Mouse (Mus musculus): ENCODE data around the gene Nrg3.

Gene Nrg3

GRCm38 (mm10) chr14:39472790-39473761 is at the start of gene Nrg3:
TSS of gene Nrg3 (minus strand) at chr14:39473088.
- peak; percentile 71 for DNase-seq (ENCODE audit: low read depth, low spot score)

GRCm38 (mm10) chr14:39508956-39509355 is 36.1 kb upstream of the Nrg3 start:
- no peak for DNase-seq (ENCODE audit: low read depth, low spot score)

- DNase-seq (ENCODE audit: low read depth, low spot score): peak; percentile 22
These were observed 903 bp upstream of the Nrg3 start for GRCm38 (mm10) chr14:39473771-39474211.

- DNase-seq (ENCODE audit: low read depth, low spot score): no peak
These were observed 639 bp downstream of the Nrg3 start for GRCm38 (mm10) chr14:39472146-39472751.

- DNase-seq (ENCODE audit: low read depth, low spot score): no peak
These were observed 1.5 kb downstream of the Nrg3 start for GRCm38 (mm10) chr14:39471236-39471981.

- DNase-seq (ENCODE audit: low read depth, low spot score): no peak
These were observed 27.4 kb downstream of the Nrg3 start for GRCm38 (mm10) chr14:39445501-39445900.

- no peak for DNase-seq (ENCODE audit: low read depth, low spot score)
These were observed 44.4 kb downstream of the Nrg3 start for GRCm38 (mm10) chr14:39428503-39428902.

- DNase-seq (ENCODE audit: low read depth, low spot score): no peak
These were observed 51.0 kb downstream of the Nrg3 start for GRCm38 (mm10) chr14:39421874-39422273.

- DNase-seq (ENCODE audit: low read depth, low spot score): no peak
These were observed 59.6 kb downstream of the Nrg3 start for GRCm38 (mm10) chr14:39413270-39413669.

- no peak for DNase-seq (ENCODE audit: low read depth, low spot score)
These were observed 86.0 kb downstream of the Nrg3 start for GRCm38 (mm10) chr14:39386845-39387244.

- DNase-seq (ENCODE audit: low read depth, low spot score): no peak
These were observed 91.6 kb downstream of the Nrg3 start for GRCm38 (mm10) chr14:39381321-39381720.

- no peak for DNase-seq (ENCODE audit: low read depth, low spot score)
These were observed 99.7 kb downstream of the Nrg3 start for GRCm38 (mm10) chr14:39373220-39373619.

- DNase-seq (ENCODE audit: low read depth, low spot score): no peak
These were observed 116.6 kb downstream of the Nrg3 start for GRCm38 (mm10) chr14:39356251-39356650.

- no peak for DNase-seq (ENCODE audit: low read depth, low spot score)
These were observed 120.7 kb downstream of the Nrg3 start for GRCm38 (mm10) chr14:39351979-39352737.

- no peak for DNase-seq (ENCODE audit: low read depth, low spot score)
These were observed 155.3 kb downstream of the Nrg3 start for GRCm38 (mm10) chr14:39317424-39318110.

- DNase-seq (ENCODE audit: low read depth, low spot score): no peak
These were observed 158.8 kb downstream of the Nrg3 start for GRCm38 (mm10) chr14:39314111-39314510.

GRCm38 (mm10) chr14:39265121-39265520 is 207.8 kb downstream of the Nrg3 start:
- DNase-seq (ENCODE audit: low read depth, low spot score): no peak

- DNase-seq (ENCODE audit: low read depth, low spot score): no peak
These were observed 208.5 kb downstream of the Nrg3 start for GRCm38 (mm10) chr14:39264422-39264821.

- DNase-seq (ENCODE audit: low read depth, low spot score): no peak
These were observed 211.9 kb downstream of the Nrg3 start for GRCm38 (mm10) chr14:39261016-39261415.

- DNase-seq (ENCODE audit: low read depth, low spot score): no peak
These were observed 217.5 kb downstream of the Nrg3 start for GRCm38 (mm10) chr14:39255391-39255790.

- DNase-seq (ENCODE audit: low read depth, low spot score): no peak
These were observed 232.6 kb downstream of the Nrg3 start for GRCm38 (mm10) chr14:39240267-39240666.
